Mouse (Mus musculus) midbrain, embryonic 10.5 days (tissue): Measurements from ENCODE around the gene Ifitm7. TPM values are rescaled to one million over a fixed set of nuclear protein-coding genes. Genes with fewer than 3 reads are reported as not detected.
A peak's percentile ranks its signal among the peaks of the same experiment; 100 is the strongest.

Experiments
- DNase-seq: peaks from one replicate; pipeline ENCODE4 v3.0.0-alpha.2; 2017; ENCODE audit warnings: low spot score
- H3K27ac ChIP-seq: fragments of 300-500 bp; sonication (generic); replicated peaks from 2 replicates; pipeline ENCODE4 v1.5.1; 2016; ENCODE audit warnings: mild to moderate bottlenecking
- H3K27me3 ChIP-seq: fragments of 300-500 bp; sonication (generic); 2 replicates; pipeline ENCODE4 v1.6.1; 2016; ENCODE audit warnings: low read depth, mild to moderate bottlenecking; ENCODE audit not compliant: poor library complexity, severe bottlenecking
- H3K36me3 ChIP-seq: fragments of 300-500 bp; sonication (generic); 2 replicates; pipeline ENCODE4 v1.6.1; 2016; ENCODE audit warnings: mild to moderate bottlenecking, moderate library complexity
- H3K4me1 ChIP-seq: fragments of 300-500 bp; sonication (generic); 2 replicates; pipeline ENCODE4 v1.6.1; 2016
- H3K4me3 ChIP-seq: fragments of 300-500 bp; sonication (generic); 2 replicates; pipeline ENCODE4 v1.5.1; 2016; ENCODE audit warnings: mild to moderate bottlenecking, moderate library complexity
- H3K9me3 ChIP-seq: fragments of 300-500 bp; sonication (generic); replicated peaks from 2 replicates; pipeline ENCODE4 v1.6.1; 2016; ENCODE audit warnings: mild to moderate bottlenecking
- WGBS: fragments of 180-500 bp; shearing (Covaris S2); methylation state at CpG from one replicate; pipeline ENCODE4 v1.1.7; 2016; 5-methylcytosine and 5-hydroxymethylcytosine counted together
- polyA plus RNA-seq: library from polyadenylated mRNA; unstranded; fragments of >200 nt; fragmentation: Nextera tagmentation; extraction: Ambion mirVana; gene quantifications from 2 replicates; pipeline ENCODE4 v1.2.1, GENCODE M21; 2016

Gene Ifitm7
- polyA plus RNA-seq: 0.85 and 1.2 TPM in 2 replicates

- WGBS: under 1% methylated on average over 31 of the region's 31 CpGs
- H3K27me3 ChIP-seq: no peaks in the 10 kb centered on the region
- DNase-seq: peak; percentile 65
- H3K9me3 ChIP-seq: no peaks in the 10 kb centered on the region
- H3K4me1 ChIP-seq: peaks cover 21% of the 10 kb centered on the region
- no peaks in the 10 kb centered on the region for H3K36me3 ChIP-seq
- peak within 1 kb of the TSS; percentile 72 for H3K4me3 ChIP-seq
- H3K27ac ChIP-seq: peak within 1 kb of the TSS; percentile 89
Observed at GRCm38 (mm10) chr16:13986574-13987478, at the start of gene Ifitm7, which contains the start of gene 2900011O08Rik. Ifitm7 (minus strand) TSS chr16:13986888. 2900011O08Rik (plus strand) TSS chr16:13986604.

- no peaks in the 10 kb centered on the region for H3K27me3 ChIP-seq
- DNase-seq: no peak
- H3K9me3 ChIP-seq: no peaks in the 10 kb centered on the region
- H3K27ac ChIP-seq: no peak overlapping the region
- no peaks in the 10 kb centered on the region for H3K4me1 ChIP-seq
- no peak overlapping the region for H3K4me3 ChIP-seq
- no peaks in the 10 kb centered on the region for H3K36me3 ChIP-seq
- WGBS: 82% methylated on average over 4 of the region's 4 CpGs
Observed at GRCm38 (mm10) chr16:14033076-14033475, 46.4 kb upstream of the Ifitm7 start.

- DNase-seq: no peak
- 88% methylated on average over 4 of the region's 4 CpGs for WGBS
- H3K27ac ChIP-seq: no peak overlapping the region
- H3K9me3 ChIP-seq: no peaks in the 10 kb centered on the region
- H3K36me3 ChIP-seq: no peaks in the 10 kb centered on the region
- no peak overlapping the region for H3K4me3 ChIP-seq
- peaks cover 1% of the 10 kb centered on the region; the same call in 1 of the 2 replicates for H3K4me1 ChIP-seq
- no peaks in the 10 kb centered on the region for H3K27me3 ChIP-seq
Observed at GRCm38 (mm10) chr16:14030650-14031049, 44.0 kb upstream of the Ifitm7 start.

DNA sequence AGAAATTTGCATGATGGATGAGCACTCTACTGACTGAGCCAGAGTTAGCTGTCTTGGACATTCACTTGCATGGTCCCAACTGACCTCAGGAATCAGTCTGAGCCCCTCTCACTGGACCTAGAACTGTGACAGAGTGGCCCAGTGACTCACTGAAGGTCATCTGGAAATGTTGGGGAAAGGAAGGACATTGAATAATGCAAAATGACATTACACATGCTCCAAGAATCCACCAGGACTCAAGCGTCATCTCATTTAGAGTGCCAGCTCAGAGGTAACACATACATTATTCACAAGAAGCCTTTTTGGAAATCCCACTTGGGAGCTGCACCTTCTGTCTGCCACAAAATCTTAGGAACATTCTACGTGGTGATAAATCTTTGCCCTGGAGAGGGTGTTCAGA lies 43.2 kb upstream of the Ifitm7 start:
- WGBS: 92% methylated on average over 2 of the region's 2 CpGs

GRCm38 (mm10) chr16:14029072-14029471 lies 42.4 kb upstream of the Ifitm7 start:
- Histone ChIP-seq H3K4me1 (peaks cover 11% of the 10 kb centered on the region), H3K27ac (no peak overlapping the region)
- 80% methylated on average over 2 of the region's 2 CpGs for WGBS

More for the DNA sequence above, 43.2 kb upstream of the Ifitm7 start:
- DNase-seq: no peak
- Histone ChIP-seq H3K4me3 (no peak overlapping the region), H3K9me3 (no peaks in the 10 kb centered on the region), H3K4me1 (peaks cover 9% of the 10 kb centered on the region), H3K27ac (no peak overlapping the region), H3K36me3 (no peaks in the 10 kb centered on the region), H3K27me3 (no peaks in the 10 kb centered on the region)

DNA sequence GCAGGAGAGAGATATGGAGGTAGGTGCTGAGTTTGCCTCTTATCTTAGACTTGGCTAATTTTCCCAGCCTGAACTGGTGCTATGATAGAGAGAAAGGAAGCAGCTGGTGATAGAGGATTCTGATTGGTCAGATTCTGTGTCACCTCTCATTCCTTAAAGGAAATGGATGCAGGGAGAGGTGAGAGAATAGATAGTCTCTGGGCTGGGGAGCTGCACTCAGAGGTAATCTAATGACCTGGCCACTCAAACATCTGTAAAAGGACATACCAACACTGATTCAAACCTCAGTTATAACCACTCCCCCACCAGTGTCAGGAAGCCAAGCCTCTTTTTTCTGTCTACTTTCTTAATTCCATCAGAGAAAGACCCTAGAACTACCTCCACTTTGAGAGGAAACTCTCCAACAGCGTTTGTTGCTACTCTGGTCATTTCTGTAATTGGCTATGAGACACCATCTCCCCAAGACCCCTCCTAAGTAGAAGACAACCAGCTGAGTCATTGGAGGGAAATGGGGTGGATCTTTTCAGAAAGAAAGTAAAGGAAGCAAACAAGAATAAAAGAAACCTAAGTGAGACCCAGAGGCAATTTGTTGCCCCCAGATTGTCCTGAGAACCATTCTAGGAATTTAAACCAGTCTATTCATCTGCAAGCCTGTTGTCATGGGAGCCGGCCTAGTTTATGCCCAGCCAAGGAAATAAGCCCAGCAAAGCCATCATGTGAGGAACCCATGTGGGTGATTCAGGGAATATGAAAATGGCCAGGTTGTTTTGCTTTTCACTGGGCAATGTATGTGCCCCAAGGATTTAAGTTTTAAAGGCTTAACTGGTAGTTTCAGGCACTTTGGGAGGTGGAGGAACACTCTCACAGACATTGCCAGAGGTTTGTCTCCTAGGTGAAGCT lies 38.7 kb upstream of the Ifitm7 start:
- H3K4me3 ChIP-seq: no peak overlapping the region
- no peak for DNase-seq
- no peaks in the 10 kb centered on the region for H3K36me3 ChIP-seq
- WGBS: 57% methylated on average over 2 of the region's 2 CpGs
- H3K27ac ChIP-seq: no peak overlapping the region
- peaks cover 11% of the 10 kb centered on the region for H3K4me1 ChIP-seq
- H3K9me3 ChIP-seq: no peaks in the 10 kb centered on the region
- H3K27me3 ChIP-seq: no peaks in the 10 kb centered on the region

More at GRCm38 (mm10) chr16:14029072-14029471, 42.4 kb upstream of the Ifitm7 start:
- no peak for DNase-seq
- H3K4me3 ChIP-seq: no peak overlapping the region
- H3K9me3 ChIP-seq: no peaks in the 10 kb centered on the region
- H3K27me3 ChIP-seq: no peaks in the 10 kb centered on the region
- H3K36me3 ChIP-seq: no peaks in the 10 kb centered on the region

- Histone ChIP-seq H3K4me3 (no peak overlapping the region), H3K27me3 (no peaks in the 10 kb centered on the region), H3K9me3 (no peaks in the 10 kb centered on the region), H3K27ac (no peak overlapping the region), H3K4me1 (peaks cover 11% of the 10 kb centered on the region), H3K36me3 (no peaks in the 10 kb centered on the region)
- DNase-seq: no peak
- 87% methylated on average over 3 of the region's 3 CpGs for WGBS
Observed at GRCm38 (mm10) chr16:14021166-14021822, 34.6 kb upstream of the Ifitm7 start.

- no peak for DNase-seq
- H3K9me3 ChIP-seq: no peaks in the 10 kb centered on the region
- no peak overlapping the region for H3K27ac ChIP-seq
- WGBS: 90% methylated on average over 8 of the region's 8 CpGs
- H3K4me1 ChIP-seq: no peaks in the 10 kb centered on the region
- H3K27me3 ChIP-seq: no peaks in the 10 kb centered on the region
- no peaks in the 10 kb centered on the region for H3K36me3 ChIP-seq
- H3K4me3 ChIP-seq: no peak overlapping the region
Observed at GRCm38 (mm10) chr16:14017306-14017705, 30.6 kb upstream of the Ifitm7 start.

DNA sequence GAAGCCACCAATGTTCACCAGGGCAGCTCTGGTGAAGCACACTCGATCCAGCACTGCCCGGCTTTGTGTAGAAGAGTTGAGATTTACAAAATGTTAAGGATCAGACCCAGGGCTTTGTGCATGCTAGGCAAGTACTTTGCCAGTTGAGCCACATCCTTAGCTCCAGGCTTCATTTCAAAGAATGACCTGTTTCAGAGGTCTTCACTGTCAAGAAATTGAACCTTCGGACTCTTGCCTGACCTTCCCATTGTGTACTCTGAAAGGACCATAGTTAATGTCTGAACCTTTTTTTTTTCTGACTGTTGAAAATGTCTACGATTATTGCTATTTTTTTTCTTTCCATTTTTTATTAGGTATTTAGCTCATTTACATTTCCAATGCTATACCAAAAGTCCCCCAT lies 23.3 kb upstream of the Ifitm7 start:
- Histone ChIP-seq H3K9me3 (no peaks in the 10 kb centered on the region), H3K36me3 (no peaks in the 10 kb centered on the region), H3K4me1 (no peaks in the 10 kb centered on the region), H3K4me3 (no peak overlapping the region), H3K27me3 (no peaks in the 10 kb centered on the region), H3K27ac (no peak overlapping the region)
- WGBS: 87% methylated on average over 4 of the region's 4 CpGs
- DNase-seq: no peak

GRCm38 (mm10) chr16:14008708-14009107 lies 22.0 kb upstream of the Ifitm7 start:
- no peak for DNase-seq
- Histone ChIP-seq H3K9me3 (no peaks in the 10 kb centered on the region), H3K4me3 (no peak overlapping the region), H3K4me1 (no peaks in the 10 kb centered on the region), H3K27me3 (no peaks in the 10 kb centered on the region), H3K36me3 (no peaks in the 10 kb centered on the region), H3K27ac (no peak overlapping the region)

- no peaks in the 10 kb centered on the region for H3K9me3 ChIP-seq
- H3K27me3 ChIP-seq: no peaks in the 10 kb centered on the region
- H3K4me3 ChIP-seq: no peak overlapping the region
- H3K4me1 ChIP-seq: no peaks in the 10 kb centered on the region
- 85% methylated on average over 2 of the region's 2 CpGs for WGBS
- no peak for DNase-seq
- H3K36me3 ChIP-seq: no peaks in the 10 kb centered on the region
- H3K27ac ChIP-seq: no peak overlapping the region
Observed at GRCm38 (mm10) chr16:14008081-14008480, 21.4 kb upstream of the Ifitm7 start.

DNA sequence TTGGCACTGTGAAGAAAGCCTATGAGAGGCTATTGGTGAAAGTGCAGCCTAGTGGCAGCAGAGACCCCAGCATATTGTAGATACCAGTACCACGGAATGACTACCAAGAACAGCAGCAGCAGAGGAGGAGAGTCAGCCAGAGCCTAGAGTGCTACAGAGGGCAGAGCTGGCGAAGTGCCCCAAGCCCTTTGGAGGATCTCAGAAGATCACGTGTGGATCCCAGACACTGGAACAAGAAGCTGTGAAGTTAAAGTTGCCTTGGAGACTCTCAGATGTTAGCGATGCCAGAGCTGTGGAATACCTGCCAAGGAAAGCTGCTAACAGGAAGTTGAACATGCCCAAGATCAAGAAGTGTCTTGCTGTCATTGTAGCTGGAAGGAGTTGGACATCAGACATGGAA lies 18.6 kb upstream of the Ifitm7 start:
- 86% methylated on average over 4 of the region's 4 CpGs for WGBS
- H3K4me3 ChIP-seq: no peak overlapping the region
- no peaks in the 10 kb centered on the region for H3K27me3 ChIP-seq
- no peak for DNase-seq
- no peak overlapping the region for H3K27ac ChIP-seq
- H3K36me3 ChIP-seq: no peaks in the 10 kb centered on the region
- no peaks in the 10 kb centered on the region for H3K9me3 ChIP-seq
- no peaks in the 10 kb centered on the region for H3K4me1 ChIP-seq
